Mouse (Mus musculus) stomach, adult 2 months (tissue): ENCODE data around the gene Atxn7l3b. TPM values are rescaled to one million over a fixed set of nuclear protein-coding genes. Genes with fewer than 3 reads are reported as not detected.

Source experiments
- polyA plus RNA-seq: library from polyadenylated mRNA; depleted of rRNA; stranded (reverse); fragments of >200 nt; gene quantifications from 2 replicates; pipeline ENCODE4 v1.2.3, GENCODE M21; 2012; rRNA removed

The Atxn7l3b gene
- 7.2 and 11.1 TPM in 2 replicates for polyA plus RNA-seq

DNA sequence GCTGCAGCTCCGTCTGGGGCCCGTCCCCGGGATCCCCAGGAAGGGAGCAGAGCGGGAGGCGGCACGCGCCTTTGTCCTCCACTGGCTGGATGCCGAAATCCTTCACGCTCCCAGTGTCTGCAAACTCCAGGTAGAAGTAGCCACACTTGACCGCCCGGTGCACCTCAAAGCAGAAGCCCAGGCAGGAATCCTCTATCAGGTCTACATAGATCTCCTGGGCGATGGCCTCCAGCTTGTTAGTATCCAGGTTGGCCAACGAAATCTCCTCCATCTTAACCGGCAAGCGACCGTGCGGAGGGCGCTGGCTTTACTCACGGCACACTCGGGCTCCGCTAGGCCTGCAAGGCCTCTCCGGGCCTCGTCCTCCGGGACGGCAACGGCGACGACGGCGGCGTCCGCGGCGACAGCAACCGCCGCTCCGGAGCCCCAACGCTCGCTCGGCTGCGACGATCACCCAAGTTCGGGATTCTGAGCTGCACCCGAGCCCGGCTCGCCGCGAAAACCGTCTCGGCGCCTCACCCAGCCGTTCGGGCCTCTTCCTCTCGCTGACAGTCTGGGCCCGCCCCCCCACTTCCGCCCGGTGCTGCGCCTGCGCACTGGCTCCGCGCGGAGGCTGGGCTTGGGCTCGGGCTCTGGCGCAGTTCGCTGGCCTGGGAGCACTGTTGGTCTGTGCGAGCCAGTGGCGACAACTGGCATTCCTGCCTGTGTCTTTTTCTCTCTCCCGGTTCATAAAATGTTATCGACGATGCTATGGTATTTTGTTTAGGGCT is at the start of gene Atxn7l3b:
Atxn7l3b (minus strand) TSS at position 550 of the 770 bp plus-strand sequence.

